Mouse (Mus musculus) testis, adult 2 months (tissue): Measurements from ENCODE around the gene Socs7. TPM values are rescaled to one million over a fixed set of nuclear protein-coding genes. Genes with fewer than 3 reads are reported as not detected.

Experiments
- H3K27ac ChIP-seq: fragments of 200-500 bp; 2 replicates; pipeline ENCODE4 v1.5.1; 2012; ENCODE audit warnings: low read depth, low read length; ENCODE audit not compliant: control insufficient read depth, insufficient read depth
- H3K27me3 ChIP-seq: fragments of 200-500 bp; 2 replicates; pipeline ENCODE4 v1.6.1; 2012; ENCODE audit warnings: mild to moderate bottlenecking, low read length, moderate library complexity; ENCODE audit not compliant: control insufficient read depth, insufficient read depth
- H3K36me3 ChIP-seq: fragments of 200-500 bp; 2 replicates; pipeline ENCODE4 v1.6.1; 2012; ENCODE audit warnings: mild to moderate bottlenecking, low read length; ENCODE audit not compliant: control insufficient read depth, insufficient read depth
- H3K4me1 ChIP-seq: fragments of 200-500 bp; 2 replicates; pipeline ENCODE4 v1.6.1; 2012; ENCODE audit warnings: low read length; ENCODE audit not compliant: control insufficient read depth, insufficient read depth
- H3K4me3 ChIP-seq: fragments of 200-500 bp; 2 replicates; pipeline ENCODE4 v1.5.1; 2012; ENCODE audit warnings: low read depth, mild to moderate bottlenecking, low read length, moderate library complexity, mixed read lengths; ENCODE audit not compliant: control insufficient read depth
- CTCF ChIP-seq: fragments of 200-500 bp; IDR thresholded peaks from 2 replicates; pipeline ENCODE4 v1.5.1; 2012; ENCODE audit warnings: low read depth, mild to moderate bottlenecking, inconsistent platforms, low read length, moderate library complexity; ENCODE audit not compliant: control insufficient read depth, insufficient read depth, insufficient replicate concordance
- POLR2A ChIP-seq: fragments of 200-500 bp; IDR thresholded peaks from 2 replicates; pipeline ENCODE4 v1.6.1; 2012; ENCODE audit warnings: low read depth, mild to moderate bottlenecking, inconsistent platforms, low read length, moderate library complexity; ENCODE audit not compliant: control insufficient read depth
- polyA plus RNA-seq: library from polyadenylated mRNA; depleted of rRNA; stranded (reverse); fragments of >200 nt; gene quantifications from 2 replicates; pipeline ENCODE4 v1.2.3, GENCODE M21; 2012; rRNA removed

The Socs7 gene
- polyA plus RNA-seq, 1 experiment = 90.3 TPM

DNA sequence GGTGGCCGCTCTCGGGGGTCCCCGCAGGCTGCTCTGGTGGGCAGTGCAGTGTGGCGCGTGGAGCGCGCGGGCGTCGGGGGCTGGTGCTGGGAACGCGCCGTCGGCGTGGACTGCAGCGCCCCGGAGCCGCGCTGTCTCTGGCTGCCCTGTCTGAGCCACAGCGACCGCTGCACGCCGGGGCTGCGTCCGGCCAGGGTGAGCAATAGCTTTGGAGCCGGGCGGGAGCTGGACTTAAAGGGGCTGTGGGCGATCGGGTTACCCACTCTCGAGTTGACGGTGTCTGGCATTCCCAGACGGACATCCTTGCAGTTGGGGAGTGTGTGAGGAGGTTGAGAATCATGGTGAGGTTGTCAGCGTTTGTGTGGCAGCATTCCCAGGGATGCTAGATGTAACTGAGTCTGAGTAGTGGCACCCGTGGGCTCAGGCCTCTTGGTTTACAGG lies 78.1 kb downstream of the Socs7 start:
- Histone ChIP-seq H3K27ac (peak overlapping the region; percentile 61), H3K27me3 (no peaks in the 10 kb centered on the region), H3K4me3 (peak overlapping the region; percentile 89), H3K4me1 (peaks cover 45% of the 10 kb centered on the region), H3K36me3 (peaks cover 2% of the 10 kb centered on the region)
- TF ChIP-seq POLR2A (no peak), CTCF (no peak)

GRCm38 (mm10) chr11:97441036-97441657 lies 78.8 kb downstream of the Socs7 start:
- TF ChIP-seq POLR2A (no peak), CTCF (no peak)
- H3K4me3 ChIP-seq = peak overlapping the region; percentile 89
- peaks cover 2% of the 10 kb centered on the region for H3K36me3 ChIP-seq
- H3K27me3 ChIP-seq = no peaks in the 10 kb centered on the region
- peak overlapping the region; percentile 61; the same call in 1 of the 2 replicates for H3K27ac ChIP-seq
- H3K4me1 ChIP-seq = peaks cover 40% of the 10 kb centered on the region

DNA sequence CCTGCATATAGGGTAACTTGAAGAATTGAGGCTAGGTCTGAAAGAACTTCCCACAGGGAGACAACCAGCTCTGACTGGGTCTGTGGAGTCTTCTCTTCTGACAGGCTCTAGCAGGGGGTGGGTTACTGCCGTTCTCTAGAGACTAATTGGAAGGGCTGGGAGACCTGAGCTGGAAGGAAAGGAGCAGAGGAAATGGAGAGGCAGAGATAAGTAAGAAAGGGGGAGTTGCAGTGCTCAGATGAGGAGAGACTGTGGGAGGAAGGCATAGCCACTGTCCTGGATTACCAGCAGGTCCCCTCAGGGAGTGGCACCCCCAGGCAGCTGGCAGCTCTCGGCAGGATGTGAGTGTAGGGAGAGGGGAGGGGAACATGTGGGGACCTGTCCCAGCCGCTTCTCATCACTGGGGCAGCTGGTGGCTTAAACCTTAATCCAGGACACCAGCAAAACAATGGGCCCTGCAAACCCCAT lies 79.3 kb downstream of the Socs7 start:
- H3K27ac ChIP-seq = peak overlapping the region; percentile 15; the same call in 1 of the 2 replicates
- H3K4me3 ChIP-seq = no peak overlapping the region
- peaks cover 34% of the 10 kb centered on the region for H3K4me1 ChIP-seq
- H3K27me3 ChIP-seq = no peaks in the 10 kb centered on the region
- peaks cover 2% of the 10 kb centered on the region for H3K36me3 ChIP-seq
- TF ChIP-seq CTCF (no peak), POLR2A (no peak)

- Histone ChIP-seq H3K4me1 (peaks cover 27% of the 10 kb centered on the region), H3K27me3 (no peaks in the 10 kb centered on the region), H3K4me3 (no peak overlapping the region), H3K27ac (no peak overlapping the region), H3K36me3 (peaks cover 2% of the 10 kb centered on the region)
- TF ChIP-seq CTCF = no peak
Measured at GRCm38 (mm10) chr11:97442891-97443675, 80.7 kb downstream of the Socs7 start.

- Histone ChIP-seq H3K27ac (no peak overlapping the region), H3K4me1 (peaks cover 13% of the 10 kb centered on the region), H3K27me3 (no peaks in the 10 kb centered on the region), H3K4me3 (no peak overlapping the region), H3K36me3 (peaks cover 4% of the 10 kb centered on the region)
- TF ChIP-seq CTCF = no peak
- TF ChIP-seq POLR2A = no peak
Measured at GRCm38 (mm10) chr11:97445596-97445995, 83.2 kb downstream of the Socs7 start.

GRCm38 (mm10) chr11:97445999-97446511 lies 83.7 kb downstream of the Socs7 start:
- no peak for TF ChIP-seq POLR2A
- no peak for TF ChIP-seq CTCF
- no peak overlapping the region for H3K27ac ChIP-seq
- peaks cover 4% of the 10 kb centered on the region for H3K36me3 ChIP-seq
- H3K4me1 ChIP-seq = peaks cover 8% of the 10 kb centered on the region
- H3K4me3 ChIP-seq = no peak overlapping the region
- no peaks in the 10 kb centered on the region for H3K27me3 ChIP-seq

DNA sequence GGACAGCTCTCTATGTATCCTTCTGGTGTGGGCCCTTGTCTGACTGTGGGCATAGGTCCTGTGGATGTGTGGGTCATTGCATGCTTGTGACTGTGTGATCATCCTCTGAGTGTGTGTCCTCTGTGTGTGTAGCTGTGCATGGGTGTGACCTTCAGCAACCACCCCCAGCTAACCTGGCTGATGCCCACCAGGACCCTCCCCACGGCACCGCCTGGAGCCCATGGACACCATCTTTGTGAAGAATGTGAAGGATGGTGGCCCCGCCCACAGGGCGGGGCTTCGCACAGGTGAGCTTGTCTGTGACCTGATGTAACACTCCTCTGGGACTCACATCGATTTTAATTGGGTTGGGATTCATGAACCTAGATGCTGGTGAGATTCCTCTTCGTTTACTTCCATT lies 85.6 kb downstream of the Socs7 start:
- Histone ChIP-seq H3K4me1 (peaks cover 2% of the 10 kb centered on the region; the same call in 1 of the 2 replicates), H3K27me3 (no peaks in the 10 kb centered on the region), H3K4me3 (no peak overlapping the region), H3K36me3 (peaks cover 4% of the 10 kb centered on the region), H3K27ac (no peak overlapping the region)
- TF ChIP-seq POLR2A (no peak), CTCF (no peak)

Other genes with a start within 250 kb of the Socs7 start
- gene Tbx21, start 247.2 kb upstream of the Socs7 start, polyA plus RNA-seq = 0.14 and 0.22 TPM in 2 replicates
- gene Tbkbp1, start 211.1 kb upstream of the Socs7 start, polyA plus RNA-seq = 2.4 and 2.7 TPM in 2 replicates
- 37.5 and 40.3 TPM in 2 replicates for gene Kpnb1, start 174.7 kb upstream of the Socs7 start, polyA plus RNA-seq
- gene Npepps, start 81.9 kb upstream of the Socs7 start, polyA plus RNA-seq = 43.5 and 50.1 TPM in 2 replicates
- gene Mrpl45, start 46.8 kb upstream of the Socs7 start, polyA plus RNA-seq = 8.7 and 9.0 TPM in 2 replicates
- gene Gpr179, start 10.5 kb upstream of the Socs7 start, polyA plus RNA-seq = 0.95 and 0.97 TPM in 2 replicates
- 27.7 and 30.5 TPM in 2 replicates for gene Arhgap23, start 53.0 kb downstream of the Socs7 start, polyA plus RNA-seq
- 24.3 and 28.7 TPM in 2 replicates for gene 4933428G20Rik, start 137.8 kb downstream of the Socs7 start, polyA plus RNA-seq
- 35.5 and 47.1 TPM in 2 replicates for gene Srcin1, start 213.6 kb downstream of the Socs7 start, polyA plus RNA-seq